In the genomic region with DNA sequence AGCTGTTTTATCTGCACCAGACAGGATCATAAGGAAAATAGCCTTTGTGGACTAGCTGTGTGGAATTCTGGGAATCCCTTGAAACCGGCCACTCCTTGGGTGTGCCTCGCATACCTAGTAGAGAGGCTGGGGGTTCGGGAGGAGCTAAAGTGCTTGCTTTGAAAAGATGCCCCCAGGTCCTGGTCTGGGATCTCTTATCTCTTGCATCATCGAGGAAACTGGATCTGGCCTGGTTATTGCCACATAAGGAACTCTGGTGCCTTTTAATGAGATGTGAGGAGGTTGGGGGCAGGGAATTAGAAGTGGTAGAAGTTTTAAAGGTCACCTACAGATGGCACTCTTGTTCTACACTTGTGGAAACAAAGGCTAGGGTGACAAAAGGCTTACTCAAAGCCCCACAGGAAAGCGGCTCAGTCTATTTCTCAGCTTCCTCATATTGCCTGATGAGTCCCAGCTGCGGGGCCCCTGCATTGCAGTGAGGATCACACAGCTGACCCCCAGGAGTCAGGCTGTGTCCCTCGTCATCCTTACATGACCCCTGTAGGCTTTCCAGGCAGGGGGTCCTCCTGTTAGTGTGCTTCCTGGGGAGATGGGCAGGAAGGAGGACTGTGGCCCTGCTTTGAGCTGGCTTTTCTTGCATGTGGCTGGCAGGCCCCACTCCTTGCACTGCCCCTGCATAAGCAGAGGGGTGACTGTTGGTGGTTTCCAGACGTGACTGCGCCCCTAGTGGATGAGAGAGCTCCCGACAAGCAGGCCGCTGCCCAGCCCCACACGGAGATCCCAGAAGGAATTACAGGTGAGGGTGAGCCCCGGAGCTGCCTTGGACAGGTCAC, we compare ENCODE assay signal across 8 mouse cellular contexts. TPM values are rescaled to one million over a fixed set of nuclear protein-coding genes. Genes with fewer than 3 reads are reported as not detected.
DNase-seq lines count a peak whose midpoint lies in the region; ATAC-seq lines count a peak whose summit lies in the region.

No protein-coding gene starts in this region.

- no peaks in the 10 kb centered on the region for H3K27me3 ChIP-seq in limb, embryonic 10.5 days (ENCODE audit: low read depth, poor library complexity, severe bottlenecking)
- no peaks in the 10 kb centered on the region for H3K27me3 ChIP-seq in midbrain, embryonic 11.5 days (ENCODE audit: control insufficient read depth, insufficient read depth, low read length)

- DNase-seq in ovary, adult 18-20 months (ENCODE audit: low spot score), result peak; percentile 22
- DNase-seq in ovary, postnatal 10 days (ENCODE audit: low spot score), result no peak
- peak; percentile 86 for DNase-seq in embryo, embryonic 11 days
- DNase-seq in gastrocnemius, postnatal 14 days, result peak; percentile 45
- DNase-seq in kidney, adult 11 months, result peak; percentile 67
- DNase-seq in limb, embryonic 10.5 days (ENCODE audit: low spot score), result peak; percentile 84
- peak; percentile 96 for DNase-seq in midbrain, embryonic 11.5 days (ENCODE audit: low spot score, missing footprints)
- DNase-seq in spleen, adult 12 weeks (ENCODE audit: low spot score), result peak; percentile 27

- no peaks in the 10 kb centered on the region for H3K36me3 ChIP-seq in limb, embryonic 10.5 days
- no peaks in the 10 kb centered on the region for H3K36me3 ChIP-seq in midbrain, embryonic 11.5 days (ENCODE audit: control insufficient read depth, insufficient read depth, low read length)

- no peak overlapping the region; the same call in 1 of the 2 replicates for H3K4me2 ChIP-seq in midbrain, embryonic 11.5 days

- peak overlapping the region; percentile 24; the same call in 1 of the 2 replicates for H3K4me3 ChIP-seq in limb, embryonic 10.5 days
- no peak overlapping the region for H3K4me3 ChIP-seq in midbrain, embryonic 11.5 days (ENCODE audit: low read depth, low read length)

- peak overlapping the region; percentile 59 for H3K9ac ChIP-seq in midbrain, embryonic 11.5 days (ENCODE audit: low read length)

- 17% methylated on average over 13 of the region's 13 CpGs for WGBS in limb, embryonic 10.5 days
- WGBS in midbrain, embryonic 11.5 days, result 14% methylated on average over 13 of the region's 13 CpGs

- H3K4me1 ChIP-seq in limb, embryonic 10.5 days, result peaks cover 23% of the 10 kb centered on the region
- peaks cover 10% of the 10 kb centered on the region for H3K4me1 ChIP-seq in midbrain, embryonic 11.5 days (ENCODE audit: control insufficient read depth, insufficient read depth, low read length)

- intact Hi-C loops in gastrocnemius, postnatal 14 days (cut with DNase I; ENCODE audit: low total_unique reads), result no loop called here

- H3K9me3 ChIP-seq in limb, embryonic 10.5 days (replicated peaks), result no peaks in the 10 kb centered on the region
- H3K9me3 ChIP-seq in midbrain, embryonic 11.5 days (ENCODE audit: control insufficient read depth, low read length), result no peaks in the 10 kb centered on the region

- peak overlapping the region; percentile 92 for H3K27ac ChIP-seq in limb, embryonic 10.5 days
- peak overlapping the region; percentile 76 for H3K27ac ChIP-seq in midbrain, embryonic 11.5 days (ENCODE audit: low read depth, low read length)

- peak; percentile 83 for ATAC-seq in midbrain, embryonic 11.5 days (ENCODE audit: low FRiP score)

RNA-seq across cellular contexts. Expression of a gene that starts 58.2 kb away (rescaled TPM):
- 10 to 100 TPM; 46.1 to 56.3 TPM for total RNA-seq in gastrocnemius, postnatal 14 days (2021)
- polyA plus RNA-seq in limb, embryonic 10.5 days (2016; fragmentation: Nextera tagmentation; extraction: Ambion mirVana), result 0.95 and 0.97 TPM in 2 replicates
- polyA plus RNA-seq in midbrain, embryonic 11.5 days (2014; fragmentation: Nextera tagmentation; extraction: Ambion mirVana), result 70.9 and 71.6 TPM in 2 replicates

Comparison
In these comparisons a context has a peak if more than half of its experiments do, and no peak if none do; other contexts are left out.
1. RNA of a gene that starts 58.2 kb away (polyA plus RNA-seq): 70.9 to 71.6 TPM in midbrain, embryonic 11.5 days; 0.95 to 0.97 TPM in limb, embryonic 10.5 days; every median in the first group is over 10 times any median in the second.